Mouse (Mus musculus): ENCODE data around the gene Auh.
A peak's percentile ranks its signal among the peaks of the same experiment; 100 is the strongest.

Gene Auh

DNA sequence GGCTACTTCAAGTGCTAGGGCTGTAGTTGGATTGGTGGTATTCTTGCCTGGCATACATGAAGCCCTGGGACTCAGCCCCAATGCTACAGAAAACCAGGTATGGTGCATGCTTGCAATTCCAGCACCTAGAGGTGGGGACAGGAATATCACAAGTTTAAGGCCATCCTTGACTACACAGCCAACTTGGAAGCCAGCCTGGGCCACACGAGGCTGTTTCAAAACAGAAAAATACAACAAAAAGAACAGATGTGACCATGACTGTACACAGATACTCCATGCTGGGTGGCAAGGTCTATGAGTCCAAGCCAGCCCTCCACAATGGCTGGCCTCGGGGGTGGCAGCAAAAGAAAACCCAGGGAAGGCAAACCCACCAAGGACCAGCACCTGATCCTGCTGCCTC lies 95.7 kb downstream of the Auh start:
- DNase-seq (ENCODE audit: low spot score): no peak

DNA sequence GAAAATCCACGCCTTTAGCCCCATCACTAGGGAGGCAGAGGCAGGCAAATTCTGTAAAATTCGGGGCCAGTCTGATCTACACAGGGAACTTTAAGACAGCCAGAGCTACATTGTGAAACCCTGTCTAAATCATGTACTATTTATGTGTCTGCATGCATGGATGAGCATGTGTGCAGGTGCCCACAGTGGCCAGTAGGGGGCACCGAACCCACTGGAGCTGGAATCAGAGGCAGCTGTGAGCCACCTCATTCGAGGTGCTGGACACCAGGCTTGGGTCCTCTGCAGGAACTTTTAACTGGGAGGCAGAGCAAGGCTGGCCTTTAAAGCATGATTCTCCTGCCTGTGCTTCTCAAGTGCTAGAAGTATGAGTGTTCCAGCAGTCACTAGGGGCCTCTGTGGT lies 96.3 kb downstream of the Auh start:
- DNase-seq (ENCODE audit: low spot score): no peak

DNA sequence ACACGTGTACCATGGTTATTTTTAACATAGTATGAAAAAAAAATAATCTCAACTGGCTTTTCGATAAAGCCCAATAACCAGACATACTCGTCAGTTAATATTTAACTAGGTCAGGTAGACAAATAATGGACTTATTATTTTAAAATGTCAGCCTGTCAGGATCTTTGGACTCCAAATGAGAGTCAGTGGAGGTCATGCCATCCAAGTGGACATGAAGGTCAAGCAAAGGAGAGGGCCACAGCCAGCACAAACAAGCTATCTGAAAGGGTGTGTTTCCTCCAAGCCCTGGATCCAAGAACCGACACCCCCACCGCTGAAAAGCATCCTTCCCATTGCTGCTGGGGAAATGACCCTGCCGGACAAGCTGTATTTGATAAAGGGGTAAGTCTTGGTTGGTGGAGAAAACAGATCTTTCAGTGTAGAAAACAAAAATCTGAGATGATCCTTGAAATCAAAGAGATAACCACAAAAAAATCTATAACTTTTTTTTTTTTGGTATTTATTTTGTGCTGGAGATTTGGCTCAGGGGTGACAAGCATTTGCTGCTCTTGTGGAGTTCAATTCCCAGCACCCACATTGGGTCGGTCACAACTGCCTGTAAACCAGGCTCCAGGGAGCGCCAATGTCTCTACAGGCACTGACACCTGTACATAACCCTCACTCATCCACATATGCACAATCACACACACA lies 96.9 kb downstream of the Auh start:
- DNase-seq (ENCODE audit: low spot score): no peak

DNA sequence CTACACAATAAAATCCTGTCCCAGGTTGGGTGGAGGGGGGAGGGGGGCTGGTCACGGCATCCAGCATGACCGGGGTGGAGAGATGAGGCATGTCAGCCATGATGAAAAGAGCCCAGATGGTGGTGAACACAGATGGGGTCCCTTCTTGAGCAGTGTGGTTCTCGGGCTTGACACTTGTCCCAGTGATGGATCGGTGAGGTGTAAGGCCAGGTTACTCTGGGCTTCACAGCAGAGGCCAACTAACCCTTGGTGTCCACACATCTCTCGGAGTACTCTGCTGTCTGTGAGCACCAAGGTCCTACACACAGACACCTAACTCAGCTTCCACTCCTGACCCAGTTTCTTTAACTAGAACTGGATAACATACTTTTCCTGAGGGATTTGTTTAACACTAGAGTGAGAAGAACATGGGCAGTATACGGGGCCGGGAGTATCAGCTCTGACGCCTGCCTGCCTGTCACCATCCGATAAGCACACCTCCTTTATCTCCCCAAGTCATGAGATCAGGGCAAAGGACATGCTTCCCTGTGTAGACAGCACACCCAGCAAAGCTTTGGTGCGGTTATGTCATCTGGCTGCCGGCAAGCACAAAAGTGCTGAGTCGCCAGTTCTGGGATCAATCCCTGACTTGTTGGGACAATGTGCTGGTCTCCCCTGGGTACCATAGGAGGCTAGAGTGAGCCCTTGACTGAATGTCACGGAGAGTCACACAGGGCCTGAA lies 98.3 kb downstream of the Auh start:
- DNase-seq (ENCODE audit: low spot score): peak; percentile 82

DNA sequence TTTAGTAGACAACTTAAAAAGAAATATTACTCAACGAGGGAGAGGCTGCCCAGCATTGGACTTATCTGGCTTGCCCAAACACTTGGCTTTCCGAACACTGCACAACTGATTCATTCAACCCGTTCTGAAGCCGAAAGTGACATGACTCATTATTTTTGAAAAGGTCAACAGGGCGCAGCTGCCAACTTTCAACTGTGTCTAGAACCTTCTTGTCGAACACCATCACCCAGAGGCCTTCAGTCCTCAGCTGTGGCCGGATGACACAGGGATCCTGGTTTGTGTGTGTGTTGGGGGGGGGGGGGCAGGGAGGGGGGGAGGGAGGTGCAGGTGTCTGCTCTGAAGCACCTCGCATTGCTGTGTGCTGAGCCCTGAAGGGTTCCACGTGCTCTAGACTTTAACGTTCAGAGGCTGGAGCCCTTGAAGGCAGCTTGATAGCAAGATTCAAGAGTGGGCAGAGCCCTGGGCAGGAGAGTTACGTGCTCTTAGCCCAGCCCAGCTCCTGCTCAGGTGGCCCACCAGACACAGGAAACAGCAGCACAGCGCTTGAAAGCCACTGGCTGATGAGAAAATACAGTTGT lies 100.4 kb downstream of the Auh start:
- DNase-seq (ENCODE audit: low spot score): no peak

DNA sequence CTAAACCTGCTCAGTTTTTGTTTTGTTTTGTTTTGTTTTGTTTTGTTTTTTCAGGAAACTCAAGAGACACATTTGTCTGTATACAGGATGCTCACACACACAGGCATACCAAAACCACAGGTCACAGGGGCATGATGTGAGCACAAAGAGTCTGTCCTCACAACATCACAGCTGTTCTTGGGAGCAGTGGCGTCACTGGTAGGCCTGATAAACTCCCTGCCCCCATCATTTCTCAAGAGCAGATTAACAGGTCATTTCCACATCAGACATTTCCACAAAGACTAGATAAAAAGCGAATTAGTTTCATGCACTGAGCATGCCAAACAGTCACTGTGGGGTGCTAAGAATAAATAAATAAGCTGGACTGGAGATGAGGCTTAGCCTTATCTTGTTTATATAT lies 101.3 kb downstream of the Auh start:
- no peak for DNase-seq (ENCODE audit: low spot score)

DNA sequence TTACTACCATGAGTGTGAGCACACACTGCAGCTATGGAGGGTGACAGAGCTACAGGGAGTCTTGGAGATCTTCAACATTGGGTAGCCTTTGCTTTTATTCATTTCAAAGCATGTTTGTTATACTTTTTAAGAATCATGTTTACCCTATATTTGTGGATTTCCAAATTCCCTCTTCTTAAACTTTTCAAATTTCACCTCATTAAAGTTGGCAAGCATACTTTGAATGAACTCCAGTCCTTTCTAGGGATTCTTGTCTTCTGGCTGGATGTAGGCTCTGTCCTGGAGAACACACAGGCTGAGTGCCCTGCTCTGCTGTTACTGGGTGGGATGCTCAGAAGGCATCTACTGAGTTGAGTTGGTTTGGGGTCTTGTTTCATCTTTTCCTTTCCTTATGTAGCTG lies 102.8 kb downstream of the Auh start:
- no peak for DNase-seq (ENCODE audit: low spot score)

DNA sequence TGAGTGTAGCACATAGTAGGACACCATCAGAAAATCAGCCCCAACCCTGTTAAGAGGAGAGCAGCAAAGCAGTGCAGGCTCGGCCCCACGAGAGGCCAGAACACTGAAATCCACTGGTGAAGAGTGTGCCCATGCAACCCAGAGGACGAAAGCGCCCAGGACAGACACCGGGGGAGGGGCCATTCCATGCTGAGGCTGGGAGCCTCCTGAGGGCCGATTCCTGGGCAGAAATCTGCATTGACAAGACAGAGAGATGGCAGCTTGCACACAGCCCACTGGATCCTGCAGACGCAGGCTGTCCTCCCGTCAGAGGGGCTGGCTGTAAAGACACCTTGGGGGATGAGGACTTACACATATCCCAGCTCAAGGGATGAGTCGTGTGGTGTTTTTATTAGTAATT lies 104.7 kb downstream of the Auh start:
- DNase-seq (ENCODE audit: low spot score): no peak

DNA sequence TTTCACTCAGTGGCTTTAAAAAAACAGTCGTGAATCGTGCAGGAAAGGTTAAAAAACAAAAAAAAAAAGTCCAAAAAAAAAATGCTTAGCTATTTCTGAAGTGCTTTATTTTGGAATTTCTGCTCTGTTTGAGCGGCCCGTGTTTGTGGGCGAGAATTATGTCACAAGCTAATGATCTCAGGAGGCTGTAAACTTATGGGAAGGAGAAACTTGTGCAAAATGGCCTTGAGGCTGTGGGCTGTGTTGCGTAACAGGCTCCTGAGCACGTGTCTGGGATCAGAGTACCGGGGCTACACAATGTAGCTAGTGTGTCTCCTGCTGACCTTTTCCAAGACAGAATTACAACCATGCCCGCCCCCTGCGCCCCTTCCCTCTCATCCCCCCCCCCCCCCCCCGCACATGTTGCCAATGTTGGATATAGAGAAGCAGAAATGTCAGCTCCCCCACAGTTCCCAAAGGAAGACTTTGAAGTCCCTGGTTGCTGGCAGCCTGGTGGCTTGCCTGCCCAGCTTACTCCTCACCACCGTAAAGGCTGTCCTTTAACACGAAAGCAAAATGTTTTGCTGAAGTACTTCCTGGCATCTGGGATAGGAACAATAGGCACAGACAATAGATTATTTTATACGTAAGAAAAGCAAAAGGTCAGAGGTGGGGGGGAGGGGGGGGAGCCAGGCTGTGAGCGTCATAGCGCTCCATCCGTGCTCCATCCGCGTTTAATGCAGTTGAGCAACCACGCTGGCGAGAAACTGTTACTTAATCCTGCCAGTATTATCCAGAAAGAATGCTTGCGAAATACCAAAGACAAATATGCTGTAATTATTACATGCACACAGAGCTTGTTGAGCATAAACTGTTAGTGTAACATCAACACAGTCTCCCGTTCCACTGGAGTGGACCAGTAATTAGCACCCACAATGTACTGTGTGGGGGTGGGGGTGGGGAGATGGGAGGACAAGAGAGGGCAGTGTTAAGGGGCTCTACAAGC lies 107.0 kb downstream of the Auh start:
- peak; percentile 83 for DNase-seq (ENCODE audit: low spot score)

DNA sequence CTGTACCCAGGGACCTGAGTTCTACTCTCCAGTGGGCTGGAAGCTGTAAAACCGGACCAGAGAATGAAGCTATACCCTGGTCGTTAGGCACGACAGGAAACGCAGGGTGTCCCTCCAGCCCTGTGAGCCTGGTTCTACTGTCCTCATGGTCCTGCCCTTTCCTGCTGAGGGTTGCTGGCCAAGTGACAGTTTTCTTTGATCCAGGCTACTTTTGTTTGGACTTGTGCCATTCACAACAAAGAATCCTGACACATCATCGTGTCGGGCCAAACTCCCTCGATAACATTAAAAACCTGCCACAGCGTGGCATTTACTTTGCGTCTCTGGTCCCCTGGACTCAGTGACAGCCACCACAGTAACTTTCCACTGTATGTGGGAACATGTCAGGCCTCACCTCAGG lies 107.9 kb downstream of the Auh start:
- DNase-seq (ENCODE audit: low spot score): no peak

DNA sequence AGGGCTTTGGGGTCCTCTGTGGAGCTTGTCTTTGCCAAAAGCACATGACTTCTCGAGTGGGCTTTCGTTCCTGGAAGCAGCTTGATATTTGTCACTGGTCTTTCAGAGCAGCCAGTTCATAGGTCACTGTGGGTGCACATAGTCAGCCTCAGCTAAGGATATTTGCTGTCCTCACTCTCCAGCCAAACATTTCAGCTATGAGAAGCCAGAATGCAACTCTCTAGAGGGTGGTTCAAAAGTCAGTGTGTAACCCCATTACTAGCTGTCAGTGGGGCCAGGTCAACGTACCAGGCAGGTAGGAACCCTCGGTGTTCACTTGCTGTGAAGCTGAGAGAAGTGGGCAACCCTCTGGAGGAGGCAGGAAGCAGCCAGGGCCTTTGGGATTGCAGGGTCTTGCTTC lies 109.6 kb downstream of the Auh start:
- DNase-seq (ENCODE audit: low spot score): peak; percentile 27

DNA sequence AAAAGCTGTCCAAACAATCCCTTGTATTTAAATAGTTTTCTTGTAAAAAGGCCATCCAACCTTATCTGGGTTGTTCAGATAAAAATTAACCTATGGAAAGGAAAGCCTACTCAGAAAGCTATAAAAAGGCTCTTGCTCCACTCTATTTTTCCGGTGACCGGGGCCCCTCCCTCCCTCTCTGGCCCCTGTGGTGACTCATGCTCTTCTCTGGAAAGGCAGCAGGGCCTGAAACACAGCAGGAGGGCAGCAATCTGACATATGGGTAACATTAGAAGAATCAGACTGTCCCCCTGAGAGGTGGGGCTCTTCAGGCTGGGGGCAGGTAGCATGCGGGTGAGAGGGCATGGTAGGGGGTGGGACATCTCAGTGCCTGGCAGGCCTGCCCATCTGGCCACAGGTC lies 110.7 kb downstream of the Auh start:
- DNase-seq (ENCODE audit: low spot score): peak; percentile 85

DNA sequence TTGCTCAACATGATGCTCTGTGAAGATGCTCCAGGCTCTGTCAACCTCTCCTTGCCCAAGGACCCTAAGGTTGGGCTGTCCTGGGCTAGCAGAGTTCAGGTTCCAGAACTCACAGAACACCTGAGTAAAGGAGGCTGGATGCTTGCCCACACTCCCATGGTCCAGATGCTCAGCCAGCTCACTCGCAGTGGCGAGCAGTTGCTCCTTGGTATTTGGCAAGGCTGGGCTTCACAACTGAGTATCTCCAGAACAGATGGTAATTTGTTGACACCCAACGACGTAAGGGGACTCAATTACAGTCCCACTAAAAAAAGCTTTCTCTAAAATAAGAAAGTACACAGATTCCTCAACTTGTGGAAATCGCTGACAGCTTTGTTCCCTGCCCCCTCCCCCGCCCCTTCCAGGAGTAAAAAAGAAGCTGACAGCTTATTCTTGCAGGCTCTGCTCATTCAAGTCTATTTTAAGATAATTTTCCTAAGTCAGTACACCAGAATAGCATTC lies 111.4 kb downstream of the Auh start:
- peak; percentile 23 for DNase-seq (ENCODE audit: low spot score)

DNA sequence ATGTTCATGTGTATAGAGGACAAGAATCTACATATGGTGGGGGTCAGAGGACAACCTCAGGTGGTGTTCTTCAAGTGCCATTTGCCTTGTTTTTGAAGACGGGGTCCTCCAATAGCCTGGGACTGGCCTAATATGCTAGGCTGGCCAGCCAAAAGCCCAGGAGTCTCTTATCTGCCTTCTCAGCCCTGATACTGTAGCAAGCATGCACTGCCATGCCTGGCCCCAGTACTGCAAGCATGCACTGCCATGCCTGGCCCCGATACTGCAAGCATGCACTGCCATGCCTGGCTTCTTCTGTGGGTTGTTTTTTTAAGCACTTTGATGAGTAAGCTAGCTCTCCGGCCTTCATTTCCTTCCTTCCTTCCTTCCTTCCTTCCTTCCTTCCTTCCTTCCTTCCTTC lies 115.7 kb downstream of the Auh start:
- DNase-seq (ENCODE audit: low spot score): no peak

DNA sequence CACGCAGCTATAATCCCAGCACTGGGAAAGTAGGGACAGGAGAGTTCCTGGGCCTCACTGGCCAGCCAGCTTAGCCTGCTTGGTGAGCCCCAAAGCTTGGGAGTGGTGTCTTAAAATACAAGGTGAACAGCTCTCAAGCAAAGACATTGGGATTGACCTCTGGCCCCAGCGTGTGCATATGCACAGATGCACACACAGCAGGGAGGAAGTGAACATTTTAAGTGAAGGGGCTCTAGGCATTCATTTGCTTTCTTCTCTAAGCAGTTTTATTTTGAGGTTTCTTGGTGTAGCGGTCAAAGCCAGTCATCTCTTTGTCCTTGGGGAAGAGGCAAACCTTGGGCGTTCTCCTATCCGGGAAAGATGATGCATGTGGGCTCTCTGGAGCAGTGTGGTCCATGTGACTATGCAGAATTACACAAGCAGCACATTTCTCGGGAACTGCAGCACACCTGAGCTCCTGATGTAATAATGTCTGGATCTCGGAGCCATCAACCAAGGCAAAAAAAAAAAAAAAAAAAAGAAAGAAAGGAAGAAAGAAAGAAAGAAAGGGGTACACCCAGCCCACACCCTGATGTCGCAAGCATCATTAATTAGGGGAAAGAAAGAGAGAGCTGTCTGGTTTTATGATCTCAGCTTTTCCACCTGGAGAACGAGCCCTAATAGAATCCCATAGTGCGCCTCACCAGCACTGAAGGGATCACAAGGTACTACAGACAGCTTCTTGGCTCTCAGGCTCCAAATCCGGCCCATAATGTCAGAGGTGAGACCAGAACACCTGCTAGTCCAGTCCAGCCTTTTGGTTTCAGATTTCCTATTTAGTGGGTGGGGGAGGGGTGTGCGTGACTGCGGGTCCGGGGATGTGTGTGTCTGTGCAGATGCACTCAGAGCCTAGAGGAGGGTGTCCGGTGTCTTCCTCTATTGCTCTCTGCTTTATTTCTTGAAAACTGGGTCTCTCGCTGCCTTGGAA lies 116.6 kb downstream of the Auh start:
- no peak for DNase-seq (ENCODE audit: low spot score)

DNA sequence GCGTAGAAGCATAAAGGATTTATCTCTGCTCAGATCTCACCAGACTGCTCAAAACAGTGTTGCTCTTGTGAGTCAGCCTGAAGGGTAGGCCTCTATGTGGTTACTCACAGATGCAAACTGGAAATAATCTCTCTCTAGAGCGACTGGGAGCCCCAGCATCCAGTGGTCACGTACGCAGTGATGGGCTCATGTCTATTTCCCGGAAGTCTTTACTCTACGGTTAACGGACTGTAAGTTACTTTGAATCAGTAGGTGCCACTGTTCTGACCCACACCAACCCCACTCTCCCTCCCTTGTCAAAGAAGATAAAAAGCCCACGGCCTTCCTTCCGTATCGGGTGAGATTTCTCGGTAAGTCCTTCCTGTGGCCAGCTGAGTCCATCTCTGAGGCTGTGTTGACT lies 121.8 kb downstream of the Auh start:
- DNase-seq (ENCODE audit: low spot score): no peak

DNA sequence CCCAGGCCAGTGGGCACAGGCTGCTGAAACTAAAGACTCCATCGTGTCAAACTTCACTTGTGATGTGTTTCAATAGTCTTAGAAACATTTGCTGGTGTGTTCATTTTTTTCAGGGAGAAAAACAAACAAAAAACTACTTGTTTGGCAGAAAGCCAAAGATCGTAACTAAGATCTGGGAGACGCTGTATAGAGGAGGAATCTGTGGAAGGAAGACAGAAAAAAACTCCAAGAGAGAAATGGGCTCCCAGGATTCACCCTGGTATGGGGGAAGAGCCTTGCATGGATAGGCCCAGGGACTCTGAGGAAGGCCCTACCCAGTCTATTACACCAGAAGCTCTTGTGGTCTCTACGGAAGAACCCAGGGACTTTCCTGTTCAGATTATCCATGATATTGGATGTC lies 123.5 kb downstream of the Auh start:
- DNase-seq (ENCODE audit: low spot score): no peak

DNA sequence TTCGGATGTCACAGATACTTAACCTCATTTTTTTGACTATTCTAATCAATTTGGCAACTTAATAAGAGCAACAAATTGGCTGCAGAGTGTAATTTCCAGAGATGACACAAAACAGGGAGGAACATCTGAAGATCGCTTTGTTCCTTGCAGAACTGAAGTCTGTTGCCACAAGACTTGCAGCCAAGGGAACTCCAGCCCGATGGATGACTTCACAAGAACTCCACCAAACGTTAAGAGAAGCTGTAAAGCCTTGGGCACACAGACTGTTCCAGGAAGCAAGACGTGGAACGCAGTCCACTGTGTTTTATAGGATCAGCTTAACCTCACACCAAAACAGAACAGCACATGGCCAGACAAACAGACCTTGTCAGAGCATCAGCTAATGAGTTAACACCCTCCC lies 123.9 kb downstream of the Auh start:
- no peak for DNase-seq (ENCODE audit: low spot score)

DNA sequence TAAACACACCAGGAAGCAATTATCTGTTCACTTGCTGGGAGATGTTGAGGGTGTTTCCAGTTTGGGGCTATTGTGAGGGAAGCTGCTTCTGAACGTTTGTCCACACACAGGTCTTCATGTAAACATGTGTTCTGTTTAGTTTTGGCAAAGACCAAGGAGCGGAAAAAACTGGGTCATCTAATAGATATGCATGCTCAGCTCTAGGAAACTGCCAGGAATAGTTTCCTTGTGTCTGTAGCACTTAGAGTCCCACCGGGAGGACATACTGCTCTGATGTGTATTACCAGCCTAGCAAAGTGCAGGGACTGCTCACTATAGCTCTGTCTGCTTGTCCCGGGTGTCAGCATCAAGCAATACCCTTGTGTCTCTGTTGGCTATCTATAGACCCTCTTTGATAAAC lies 127.0 kb downstream of the Auh start:
- no peak for DNase-seq (ENCODE audit: low spot score)

DNA sequence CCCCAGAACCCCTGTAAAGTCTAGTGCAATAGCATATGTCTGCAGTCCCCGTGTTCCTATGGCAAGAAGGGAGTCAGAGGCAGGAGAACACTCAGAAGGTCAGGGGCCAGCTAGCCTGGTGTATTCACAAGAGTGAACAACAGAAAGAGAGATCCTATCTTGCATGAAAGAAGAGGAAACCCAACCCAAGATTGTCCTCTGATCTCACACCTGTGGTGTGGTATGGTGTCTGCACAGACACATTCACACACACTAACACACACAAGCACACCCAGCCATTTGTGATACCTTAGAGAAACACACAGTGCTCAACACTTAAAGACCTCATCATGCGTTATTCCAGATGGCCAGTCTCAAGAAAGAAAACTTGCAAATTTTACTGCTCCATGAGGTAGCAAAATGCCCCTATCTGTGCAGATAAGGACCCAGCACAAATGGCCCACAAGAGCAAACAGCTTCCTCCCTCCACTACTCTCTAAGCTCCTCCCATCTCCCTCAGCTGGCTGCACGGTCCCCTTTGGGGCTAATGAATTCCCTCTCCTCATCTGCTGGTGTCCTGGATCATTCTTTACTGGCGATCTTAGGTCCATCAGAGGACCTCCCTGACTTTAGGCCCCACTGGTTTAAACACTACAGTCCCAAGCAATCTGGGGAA lies 128.7 kb downstream of the Auh start:
- no peak for DNase-seq (ENCODE audit: low spot score)

DNA sequence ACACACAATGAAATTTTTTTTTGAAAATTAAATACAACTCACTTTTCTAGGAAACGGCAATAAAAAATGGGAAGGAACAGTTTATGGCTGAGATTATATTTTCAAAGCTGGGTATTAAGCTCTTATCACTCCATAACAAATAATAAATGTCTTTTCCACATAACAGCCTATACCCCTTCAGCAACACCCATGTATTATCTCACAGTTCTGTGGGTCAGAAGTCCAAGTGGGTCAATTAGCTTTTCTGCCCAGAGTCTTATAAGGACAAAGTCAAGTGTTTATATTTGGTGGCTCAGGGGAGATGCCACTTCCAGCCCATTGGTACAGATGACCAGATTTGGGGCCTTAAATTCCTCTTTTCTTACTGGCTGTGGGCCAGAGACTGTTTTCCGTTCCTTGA lies 129.4 kb downstream of the Auh start:
- DNase-seq (ENCODE audit: low spot score): no peak

Measured in yolk sac, embryonic 10.5 days (tissue).